Mouse (Mus musculus): ENCODE results near the gene Hmcn2. TPM values are rescaled to one million over a fixed set of nuclear protein-coding genes. Genes with fewer than 3 reads are reported as not detected.
A peak's percentile ranks its signal among the peaks of the same experiment; 100 is the strongest.

Gene Hmcn2
- 2.6 and 3.4 TPM in 2 replicates for polyA plus RNA-seq (2015; fragmentation: Nextera tagmentation; extraction: Ambion mirVana)

DNA sequence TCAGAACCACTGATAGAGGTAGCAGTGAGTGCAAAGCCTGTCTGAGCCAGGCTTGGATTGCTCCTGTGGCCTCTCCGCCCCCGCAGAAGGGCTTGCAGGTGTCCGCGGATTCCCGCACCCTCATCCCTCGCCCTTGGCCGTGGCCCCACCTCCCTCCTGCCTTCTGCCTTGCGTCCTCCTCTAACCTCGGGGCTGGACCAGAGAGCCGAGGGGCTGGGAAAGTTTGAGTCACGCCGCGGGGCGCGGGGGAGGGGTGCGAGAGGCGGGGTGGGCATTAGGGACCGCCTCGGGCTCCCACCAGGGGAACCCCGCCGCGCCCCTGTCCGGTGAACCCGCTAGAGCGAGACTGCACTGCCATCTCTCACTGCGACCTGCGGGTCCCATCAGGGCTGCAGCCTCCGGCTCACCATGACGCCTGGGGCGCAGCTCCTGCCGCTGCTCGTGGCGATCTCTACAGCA lies at the start of gene Hmcn2:
Hmcn2 (plus strand) TSS at position 409 of the 459 bp plus-strand sequence.
- DNase-seq (ENCODE audit: low spot score) (no peak), ATAC-seq (ENCODE audit: low FRiP score, low TSS enrichment) (peak; percentile 45; the same call in 1 of the 2 replicates)
- peak within 1 kb of the TSS; percentile 39 for H3K4me3 ChIP-seq (ENCODE audit: low read depth, low read length)
- H3K9ac ChIP-seq (ENCODE audit: low read length), result peak within 1 kb of the TSS; percentile 50; the same call in 1 of the 2 replicates
- H3K4me2 ChIP-seq (replicated peaks; ENCODE audit: low read depth), result peak within 1 kb of the TSS; percentile 46
- no peaks in the 10 kb centered on the region for H3K36me3 ChIP-seq (ENCODE audit: control insufficient read depth, insufficient read depth, low read length)
- TF ChIP-seq EP300 (optimal IDR thresholded peaks at IDR 0.05) (no peak), CTCF (IDR thresholded peaks at IDR 0.05; ENCODE audit: low read depth) (no peak)
- peaks cover 2% of the 10 kb centered on the region; the same call in 1 of the 2 replicates for H3K4me1 ChIP-seq (replicated peaks; ENCODE audit: control insufficient read depth, insufficient read depth)
- 1% methylated on average over 19 of the region's 33 CpGs for WGBS
- peak within 1 kb of the TSS; percentile 30; the same call in 1 of the 2 replicates for H3K27ac ChIP-seq (replicated peaks)
- no peaks in the 10 kb centered on the region for H3K9me3 ChIP-seq (ENCODE audit: control insufficient read depth, low read length)
- H3K27me3 ChIP-seq (ENCODE audit: control insufficient read depth, insufficient read depth, low read length), result peaks cover 4% of the 10 kb centered on the region; the same call in 1 of the 2 replicates

DNA sequence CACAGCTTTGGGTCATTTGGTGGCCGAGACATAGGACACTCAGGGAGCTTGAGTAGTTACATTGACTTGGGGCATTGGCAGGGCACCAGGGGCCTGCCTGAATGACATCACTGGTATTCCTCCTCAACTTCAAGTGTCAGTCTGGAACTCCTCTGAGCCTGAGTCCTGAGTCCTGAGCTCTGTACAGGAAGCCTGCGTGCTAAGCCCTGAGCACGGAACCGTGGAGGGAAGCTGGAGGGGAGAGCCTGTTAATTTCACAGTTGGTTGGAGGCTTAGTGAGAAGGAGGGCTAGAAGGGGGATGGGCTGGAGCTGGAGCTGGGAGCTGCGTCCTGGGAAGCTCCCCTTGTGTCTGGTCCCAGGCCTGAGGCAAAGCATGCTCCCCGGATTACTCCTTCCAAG lies 46.8 kb upstream of the Hmcn2 start:
- TF ChIP-seq EP300 (optimal IDR thresholded peaks at IDR 0.05) (no peak), CTCF (IDR thresholded peaks at IDR 0.05; ENCODE audit: low read depth) (no peak)
- DNase-seq (ENCODE audit: low spot score) (no peak), ATAC-seq (ENCODE audit: low FRiP score, low TSS enrichment) (no peak)
- no peak overlapping the region for H3K9ac ChIP-seq (ENCODE audit: low read length)
- no peak overlapping the region for H3K4me3 ChIP-seq (ENCODE audit: low read depth, low read length)
- no peaks in the 10 kb centered on the region for H3K36me3 ChIP-seq (ENCODE audit: control insufficient read depth, insufficient read depth, low read length)
- no peak overlapping the region for H3K27ac ChIP-seq (replicated peaks)
- peaks cover 15% of the 10 kb centered on the region for H3K4me1 ChIP-seq (replicated peaks; ENCODE audit: control insufficient read depth, insufficient read depth)
- H3K4me2 ChIP-seq (replicated peaks; ENCODE audit: low read depth), result no peak overlapping the region
- H3K27me3 ChIP-seq (ENCODE audit: control insufficient read depth, insufficient read depth, low read length), result no peaks in the 10 kb centered on the region
- H3K9me3 ChIP-seq (ENCODE audit: control insufficient read depth, low read length), result no peaks in the 10 kb centered on the region
- 67% methylated on average over 6 of the region's 6 CpGs for WGBS

DNA sequence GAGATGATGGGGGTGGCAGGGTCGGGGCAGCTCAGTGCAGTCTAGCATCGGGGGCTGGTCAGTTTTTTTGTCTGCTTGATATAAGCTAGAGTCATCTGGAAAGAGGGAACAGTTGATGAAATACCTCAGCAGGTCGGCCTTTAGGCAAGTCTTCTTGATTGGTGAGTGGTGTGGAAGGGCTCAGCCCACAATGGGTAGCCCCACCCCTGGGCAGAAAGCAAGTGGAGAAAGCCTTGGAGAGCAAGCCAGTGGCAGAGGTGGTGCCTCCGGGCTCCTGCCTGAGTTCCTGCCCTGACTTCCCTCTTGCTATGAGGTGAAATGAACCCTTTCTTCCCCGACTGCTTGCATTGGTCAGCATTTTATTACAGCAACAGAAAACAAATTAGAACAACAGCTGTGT lies 45.6 kb upstream of the Hmcn2 start:
- Histone ChIP-seq H3K4me1 (replicated peaks; ENCODE audit: control insufficient read depth, insufficient read depth) (peaks cover 11% of the 10 kb centered on the region), H3K4me3 (ENCODE audit: low read depth, low read length) (no peak overlapping the region), H3K9ac (ENCODE audit: low read length) (no peak overlapping the region), H3K36me3 (ENCODE audit: control insufficient read depth, insufficient read depth, low read length) (no peaks in the 10 kb centered on the region), H3K27me3 (ENCODE audit: control insufficient read depth, insufficient read depth, low read length) (no peaks in the 10 kb centered on the region), H3K9me3 (ENCODE audit: control insufficient read depth, low read length) (no peaks in the 10 kb centered on the region), H3K4me2 (replicated peaks; ENCODE audit: low read depth) (no peak overlapping the region), H3K27ac (replicated peaks) (no peak overlapping the region)
- no peak for DNase-seq (ENCODE audit: low spot score)
- ATAC-seq (ENCODE audit: low FRiP score, low TSS enrichment), result no peak
- 43% methylated on average over 5 of the region's 5 CpGs for whole genome bisulfite sequencing
- TF ChIP-seq CTCF (IDR thresholded peaks at IDR 0.05; ENCODE audit: low read depth) (no peak), EP300 (optimal IDR thresholded peaks at IDR 0.05) (no peak)

DNA sequence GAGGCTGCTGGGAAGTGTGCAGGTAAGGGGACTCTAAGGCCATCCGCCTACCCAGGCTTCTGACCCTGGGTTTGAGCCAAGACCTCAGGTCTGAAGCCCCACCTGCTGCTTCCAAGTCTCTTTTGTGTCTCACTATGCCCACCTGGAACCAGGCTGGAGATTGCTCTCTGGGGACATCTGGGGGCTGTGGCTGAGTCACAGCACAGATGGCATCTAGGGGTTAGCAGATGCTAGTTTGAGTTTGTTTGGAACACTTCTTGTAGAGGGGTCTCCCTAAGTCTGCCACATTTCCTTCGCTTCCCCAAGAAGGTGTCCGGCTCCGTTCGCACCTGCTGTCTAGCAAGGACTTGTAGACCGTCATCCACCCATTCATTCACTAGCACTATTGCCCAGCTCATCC lies 45.0 kb upstream of the Hmcn2 start:
- Histone ChIP-seq H3K4me2 (replicated peaks; ENCODE audit: low read depth) (no peak overlapping the region), H3K4me1 (replicated peaks; ENCODE audit: control insufficient read depth, insufficient read depth) (0 out of 2 replicates have a peak, but pooled peaks cover 7% of the 10 kb centered on the region), H3K9ac (ENCODE audit: low read length) (no peak overlapping the region), H3K27me3 (ENCODE audit: control insufficient read depth, insufficient read depth, low read length) (no peaks in the 10 kb centered on the region), H3K36me3 (ENCODE audit: control insufficient read depth, insufficient read depth, low read length) (no peaks in the 10 kb centered on the region), H3K9me3 (ENCODE audit: control insufficient read depth, low read length) (no peaks in the 10 kb centered on the region), H3K27ac (replicated peaks) (no peak overlapping the region), H3K4me3 (ENCODE audit: low read depth, low read length) (no peak overlapping the region)
- DNase-seq (ENCODE audit: low spot score), result no peak
- no peak for ATAC-seq (ENCODE audit: low FRiP score, low TSS enrichment)
- WGBS, result 95% methylated on average over 6 of the region's 6 CpGs
- TF ChIP-seq EP300 (optimal IDR thresholded peaks at IDR 0.05), result no peak
- TF ChIP-seq CTCF (IDR thresholded peaks at IDR 0.05; ENCODE audit: low read depth), result no peak

DNA sequence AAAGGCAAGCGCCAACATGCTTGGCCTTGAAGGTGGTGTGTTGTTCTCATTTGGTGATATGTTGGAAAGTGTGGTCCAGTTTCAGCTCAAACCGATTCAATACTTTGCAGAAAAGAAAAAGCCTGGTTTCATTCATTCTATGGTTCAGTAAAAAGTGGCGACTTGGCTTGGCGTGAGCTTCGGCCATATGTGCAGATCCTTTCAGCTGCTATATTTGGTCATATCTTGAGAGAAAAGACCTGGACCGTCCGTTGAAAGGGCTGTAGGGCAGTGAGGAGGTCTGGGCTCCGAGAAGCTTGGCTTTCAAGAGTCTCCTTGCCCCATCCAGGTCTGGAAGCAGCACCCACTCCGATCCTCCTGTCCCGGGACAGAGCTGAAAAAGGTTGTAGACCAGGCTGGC lies 44.4 kb upstream of the Hmcn2 start:
- no peak overlapping the region for H3K27ac ChIP-seq (replicated peaks)
- ATAC-seq (ENCODE audit: low FRiP score, low TSS enrichment), result no peak
- no peak overlapping the region for H3K9ac ChIP-seq (ENCODE audit: low read length)

DNA sequence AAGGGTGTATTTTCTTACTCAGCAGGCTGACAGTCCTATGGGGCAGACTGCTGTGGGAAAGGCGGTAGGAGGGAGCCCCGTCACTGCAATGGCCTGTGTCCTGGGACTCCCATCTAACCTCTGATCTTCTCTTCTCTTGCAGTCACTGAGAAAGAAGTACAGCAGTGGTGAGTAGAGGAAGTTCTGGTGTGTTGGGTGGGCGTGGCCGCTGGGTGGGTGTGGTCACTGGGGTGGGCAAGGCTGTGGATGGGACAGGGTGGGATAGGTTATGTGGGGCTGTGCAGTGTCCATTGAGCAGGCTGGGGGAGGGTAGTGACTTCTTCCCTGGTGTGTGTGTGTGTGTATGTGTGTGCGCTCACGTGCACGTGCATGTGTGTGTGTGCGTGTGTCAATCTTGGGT lies 43.7 kb upstream of the Hmcn2 start:
- Histone ChIP-seq H3K9ac (ENCODE audit: low read length) (no peak overlapping the region), H3K27me3 (ENCODE audit: control insufficient read depth, insufficient read depth, low read length) (no peaks in the 10 kb centered on the region), H3K4me3 (ENCODE audit: low read depth, low read length) (no peak overlapping the region), H3K4me2 (replicated peaks; ENCODE audit: low read depth) (no peak overlapping the region), H3K9me3 (ENCODE audit: control insufficient read depth, low read length) (no peaks in the 10 kb centered on the region), H3K4me1 (replicated peaks; ENCODE audit: control insufficient read depth, insufficient read depth) (no peaks in the 10 kb centered on the region), H3K27ac (replicated peaks) (no peak overlapping the region), H3K36me3 (ENCODE audit: control insufficient read depth, insufficient read depth, low read length) (no peaks in the 10 kb centered on the region)
- WGBS, result 89% methylated on average over 8 of the region's 8 CpGs
- no peak for ATAC-seq (ENCODE audit: low FRiP score, low TSS enrichment)
- TF ChIP-seq EP300 (optimal IDR thresholded peaks at IDR 0.05), result no peak
- TF ChIP-seq CTCF (IDR thresholded peaks at IDR 0.05; ENCODE audit: low read depth), result no peak
- DNase-seq (ENCODE audit: low spot score), result no peak

More for the DNA sequence above, 44.4 kb upstream of the Hmcn2 start:
- 91% methylated on average over 10 of the region's 10 CpGs for WGBS
- no peaks in the 10 kb centered on the region for H3K9me3 ChIP-seq (ENCODE audit: control insufficient read depth, low read length)
- no peak overlapping the region for H3K4me2 ChIP-seq (replicated peaks; ENCODE audit: low read depth)
- no peaks in the 10 kb centered on the region for H3K36me3 ChIP-seq (ENCODE audit: control insufficient read depth, insufficient read depth, low read length)
- no peak overlapping the region for H3K4me3 ChIP-seq (ENCODE audit: low read depth, low read length)
- H3K4me1 ChIP-seq (replicated peaks; ENCODE audit: control insufficient read depth, insufficient read depth), result 0 out of 2 replicates have a peak, but pooled peaks cover 4% of the 10 kb centered on the region
- no peaks in the 10 kb centered on the region for H3K27me3 ChIP-seq (ENCODE audit: control insufficient read depth, insufficient read depth, low read length)
- TF ChIP-seq EP300 (optimal IDR thresholded peaks at IDR 0.05) (no peak), CTCF (IDR thresholded peaks at IDR 0.05; ENCODE audit: low read depth) (no peak)
- no peak for DNase-seq (ENCODE audit: low spot score)
